Mouse (Mus musculus) embryonic fibroblast, embryonic 13.5 days (primary cell): ENCODE results near the gene Gm20388.

Source experiments
- CTCF ChIP-seq: IDR thresholded peaks from 2 replicates; pipeline ENCODE4 v1.5.1; 2011; ENCODE audit warnings: mild to moderate bottlenecking, control low read depth, low read length, moderate library complexity, borderline replicate concordance; ENCODE audit not compliant: insufficient read depth
- POLR2A ChIP-seq: IDR thresholded peaks from 2 replicates; pipeline ENCODE4 v1.6.1; 2011; ENCODE audit warnings: low read depth, mild to moderate bottlenecking, control low read depth, low read length, moderate library complexity

DNA sequence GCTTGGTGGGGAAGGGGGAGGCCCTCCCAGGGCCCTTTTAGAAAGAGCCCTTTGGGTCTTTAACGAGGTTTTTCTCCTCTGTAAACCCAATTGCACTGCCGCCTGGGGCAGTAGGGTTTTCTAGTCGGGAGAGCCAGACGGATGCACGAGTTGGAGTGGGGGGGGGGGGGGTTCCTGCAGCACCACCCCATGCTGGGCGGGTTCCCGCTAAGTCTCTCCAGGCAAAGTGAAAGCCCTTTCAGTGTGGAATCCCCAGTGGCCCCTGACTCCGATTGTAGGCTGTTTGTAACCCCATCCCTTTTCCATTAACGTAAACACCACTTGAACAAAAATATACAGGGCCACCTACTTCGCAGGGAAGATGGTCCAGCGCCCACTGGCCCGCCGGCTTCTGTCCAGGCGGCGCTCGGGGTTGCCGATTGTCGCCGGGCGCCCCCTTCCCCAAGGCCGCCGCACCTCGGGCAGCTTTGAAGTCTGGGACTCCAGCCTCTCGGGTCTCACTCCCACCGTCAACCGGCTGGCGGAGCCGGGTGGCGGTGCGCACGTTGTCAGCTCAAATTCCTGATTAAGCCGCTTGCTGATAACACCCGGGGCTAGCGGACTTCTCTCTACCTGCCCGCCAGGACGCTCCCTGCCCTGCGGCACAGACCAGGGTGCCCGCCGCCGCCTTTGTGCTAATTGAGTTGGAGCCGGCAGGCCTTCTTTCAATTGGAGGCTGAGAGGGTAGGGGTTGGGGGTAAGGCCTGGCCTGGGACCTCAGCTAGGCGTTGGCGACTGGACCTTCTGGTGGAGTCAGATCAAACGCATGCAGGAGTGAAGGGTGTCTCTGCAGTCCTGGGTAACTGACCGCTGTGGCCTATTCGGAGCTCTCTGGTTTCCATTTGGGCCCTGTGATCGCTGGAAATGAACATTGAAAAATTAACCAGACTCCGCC lies 1162.8 kb downstream of the Gm20388 start:
- TF ChIP-seq CTCF (no peak), POLR2A (no peak)
